Mouse (Mus musculus) retina, embryonic 14.5 days (tissue): ENCODE measurements around the gene Limd1.

Experiments
- DNase-seq: peaks from one replicate; pipeline ENCODE4 v3.0.0-alpha.2; 2015; ENCODE audit warnings: low spot score

Limd1 gene

GRCm38 (mm10) chr9:123516641-123517385 is 38.3 kb downstream of the Limd1 start:
- no peak for DNase-seq

GRCm38 (mm10) chr9:123518969-123519894 is 40.7 kb downstream of the Limd1 start:
- no peak for DNase-seq

GRCm38 (mm10) chr9:123520735-123521134 is 42.2 kb downstream of the Limd1 start:
- DNase-seq: no peak

- peak; percentile 72 for DNase-seq
Measured at GRCm38 (mm10) chr9:123523676-123524075, 45.2 kb downstream of the Limd1 start.

GRCm38 (mm10) chr9:123525095-123525494 is 46.6 kb downstream of the Limd1 start:
- peak; percentile 82 for DNase-seq

- no peak for DNase-seq
Measured at GRCm38 (mm10) chr9:123526502-123526901, 48.0 kb downstream of the Limd1 start.

- DNase-seq: no peak
Measured at GRCm38 (mm10) chr9:123528087-123528925, 49.8 kb downstream of the Limd1 start.

- peak; percentile 67 for DNase-seq
Measured at GRCm38 (mm10) chr9:123528926-123529295, 50.4 kb downstream of the Limd1 start.

- peak; percentile 99 for DNase-seq
Measured at GRCm38 (mm10) chr9:123529392-123530157, 51.1 kb downstream of the Limd1 start, which contains the start of gene Sacm1l. TSS of gene Sacm1l (plus strand) at chr9:123529759.

GRCm38 (mm10) chr9:123530158-123530475 is 51.6 kb downstream of the Limd1 start:
- DNase-seq: no peak

- no peak for DNase-seq
Measured at GRCm38 (mm10) chr9:123530566-123531130, 52.1 kb downstream of the Limd1 start.

GRCm38 (mm10) chr9:123531234-123531633 is 52.7 kb downstream of the Limd1 start:
- DNase-seq: no peak

- no peak for DNase-seq
Measured at GRCm38 (mm10) chr9:123536613-123537012, 58.1 kb downstream of the Limd1 start.

GRCm38 (mm10) chr9:123538189-123538588 is 59.7 kb downstream of the Limd1 start:
- no peak for DNase-seq

- no peak for DNase-seq
Measured at GRCm38 (mm10) chr9:123539093-123539492, 60.6 kb downstream of the Limd1 start.

GRCm38 (mm10) chr9:123539823-123540222 is 61.3 kb downstream of the Limd1 start:
- DNase-seq: no peak

- DNase-seq: peak; percentile 54
Measured at GRCm38 (mm10) chr9:123554599-123554998, 76.1 kb downstream of the Limd1 start.
